Mouse (Mus musculus): ENCODE results near the gene Zfp971.
"Not testable (repeated sequence)": the region's sequence is repeated elsewhere in the genome, so short reads cannot be mapped to it uniquely, and the experiment has no call there.

GRCm38 (mm10) chr2:178078166-178078717 is 55.2 kb downstream of the Zfp971 start, which contains the start of gene Zfp931:
- not testable (repeated sequence) for TF ChIP-seq CEBPB (IDR thresholded peaks at IDR 0.05; ENCODE audit: insufficient read depth, poor library complexity, severe bottlenecking); POLR2A (IDR thresholded peaks at IDR 0.05; ENCODE audit: insufficient read length, low read depth); POLR2AphosphoS2 (IDR thresholded peaks at IDR 0.05; ENCODE audit: insufficient read length, low read depth); USF1 (IDR thresholded peaks at IDR 0.05; ENCODE audit: low read depth); E2F4 (IDR thresholded peaks at IDR 0.05; ENCODE audit: insufficient read depth); MAX (IDR thresholded peaks at IDR 0.05; ENCODE audit: low read depth)
